Mouse (Mus musculus): ENCODE measurements around the gene Bhlha15. TPM values are rescaled to one million over a fixed set of nuclear protein-coding genes. Genes with fewer than 3 reads are reported as not detected.

The Bhlha15 gene
- polyA plus RNA-seq (2017; shearing (Covaris generic)): 0.07 TPM

GRCm38 (mm10) chr5:144189950-144190583, at the start of gene Bhlha15:
Gene Bhlha15, plus strand, starts transcription at chr5:144190286.

GRCm38 (mm10) chr5:144223503-144223862, 33.4 kb downstream of the Bhlha15 start, which contains the start of gene Tecpr1:
Gene Tecpr1, minus strand, starts transcription at chr5:144223615.

Other genes with a start within 250 kb of the Bhlha15 start
- gene Ccz1, start 175.4 kb upstream of the Bhlha15 start, polyA plus RNA-seq (2017; shearing (Covaris generic)): 35.9 TPM
- gene Ocm, start 163.6 kb upstream of the Bhlha15 start, polyA plus RNA-seq (2017; shearing (Covaris generic)): not detected
- gene Lmtk2, start 89.8 kb upstream of the Bhlha15 start, polyA plus RNA-seq (2017; shearing (Covaris generic)): 3.6 TPM
- gene Tecpr1, start 33.3 kb downstream of the Bhlha15 start, polyA plus RNA-seq (2017; shearing (Covaris generic)): 260 TPM
- 4.1 TPM for gene Bri3, start 54.2 kb downstream of the Bhlha15 start, polyA plus RNA-seq (2017; shearing (Covaris generic))
- gene Baiap2l1, start 167.8 kb downstream of the Bhlha15 start, polyA plus RNA-seq (2017; shearing (Covaris generic)): 0.74 TPM

Data from CD4-positive, CD25-positive, alpha-beta regulatory T cell, adult 9 weeks (primary cell).